Mouse (Mus musculus) 3T3-L1 (cell line): ENCODE data around the gene Zfp467.

Experiments used
- DNase-seq: peaks from one replicate; pipeline ENCODE4 v3.0.0-alpha.2; 2015; ENCODE audit warnings: low read depth, low spot score

Gene Zfp467

DNA sequence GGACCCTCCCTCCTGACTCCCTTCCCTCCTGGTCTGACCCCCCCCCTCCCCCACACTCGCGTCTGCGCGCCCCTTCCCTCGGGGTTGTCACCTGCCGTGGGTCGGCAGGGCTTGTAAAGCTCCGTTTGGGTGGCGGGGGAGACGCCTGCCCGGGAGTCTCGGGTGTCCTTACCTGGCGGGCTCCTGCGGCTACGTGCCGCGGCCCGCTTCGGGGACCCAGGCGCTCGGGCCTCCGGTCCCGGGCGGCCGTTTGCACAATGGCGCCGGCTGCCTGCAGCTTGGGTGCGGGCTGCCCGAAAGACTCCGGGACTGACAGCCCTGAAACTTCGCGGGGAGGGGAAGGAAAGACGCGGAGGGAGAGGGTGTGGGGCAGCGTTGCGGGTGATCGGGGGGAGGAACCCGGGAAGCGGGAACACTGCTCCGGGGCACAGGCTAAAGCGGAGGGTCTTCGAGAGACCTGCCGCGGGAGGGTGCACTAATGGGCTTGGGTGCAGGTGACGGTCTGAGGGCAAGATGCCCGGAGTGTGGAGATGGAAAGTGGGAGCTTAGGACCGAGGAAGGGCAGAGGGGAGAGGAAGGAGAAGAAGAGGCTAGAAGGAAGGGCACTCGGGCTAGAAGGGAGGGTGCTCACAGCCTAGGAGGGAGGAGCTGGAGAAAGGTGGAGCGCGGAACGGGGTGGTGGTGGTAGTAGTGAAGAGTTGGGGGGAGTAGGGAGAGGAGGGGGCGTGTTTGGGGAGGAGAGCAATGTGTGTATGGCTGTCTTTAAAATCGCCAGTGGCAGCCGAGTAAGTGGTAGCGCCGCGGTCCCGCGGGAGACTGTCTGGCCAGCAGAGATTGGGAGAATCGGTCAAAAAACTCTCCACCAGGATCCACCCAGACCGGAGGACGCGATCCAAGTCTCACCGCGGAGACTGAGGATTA, at the start of gene Zfp467:
Gene Zfp467, minus strand, starts transcription at position 645 of the 921 bp plus-strand sequence.
- no peak for DNase-seq

DNA sequence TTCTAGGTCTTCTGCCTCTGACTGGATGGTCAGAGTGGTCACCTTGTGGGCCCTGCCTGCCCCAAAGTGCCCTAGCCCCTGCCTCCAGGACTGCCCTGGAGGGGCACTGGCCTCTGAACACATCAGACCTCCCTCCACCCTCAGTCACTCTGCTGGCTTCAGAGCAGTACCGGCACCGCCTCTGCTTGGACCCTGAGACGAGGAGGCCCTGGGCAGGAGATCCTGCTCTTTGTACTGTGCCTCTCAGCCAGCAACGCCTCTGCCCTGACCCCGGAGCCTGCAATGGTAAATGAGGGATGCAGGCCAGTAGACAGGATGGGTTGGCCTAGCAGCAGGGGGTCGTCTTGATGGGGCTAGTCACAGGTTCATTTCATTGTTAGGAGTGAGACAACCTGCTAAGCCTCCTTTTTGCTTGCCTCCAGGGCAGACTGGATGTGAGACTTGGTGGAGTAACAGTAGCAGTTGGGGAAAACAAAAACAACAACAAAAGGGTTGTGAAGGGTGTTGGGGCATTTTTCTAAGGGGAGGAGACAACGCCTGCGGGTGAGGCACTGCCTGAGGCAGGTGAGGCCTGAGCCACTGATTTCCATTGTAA, 47.6 kb upstream of the Zfp467 start:
- DNase-seq = no peak

DNA sequence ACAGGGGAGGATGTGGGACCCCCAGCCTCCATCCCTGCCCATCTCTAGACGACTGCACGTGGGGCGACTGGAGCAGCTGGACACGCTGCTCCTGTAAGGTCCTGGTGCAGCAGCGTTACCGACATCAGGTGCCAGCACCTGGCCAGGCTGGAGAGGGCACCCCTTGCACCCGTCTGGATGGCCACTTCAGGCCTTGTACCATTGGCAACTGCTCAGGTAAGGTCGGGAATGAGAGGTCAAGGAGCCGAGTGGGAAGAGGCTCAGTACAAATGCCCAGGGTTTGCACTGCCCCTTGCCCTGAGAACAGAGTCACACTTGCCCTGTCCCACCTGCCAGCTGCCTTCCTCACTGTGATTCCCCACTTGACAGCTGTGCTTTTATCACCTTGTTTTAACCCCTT, 45.7 kb upstream of the Zfp467 start:
- DNase-seq = no peak

DNA sequence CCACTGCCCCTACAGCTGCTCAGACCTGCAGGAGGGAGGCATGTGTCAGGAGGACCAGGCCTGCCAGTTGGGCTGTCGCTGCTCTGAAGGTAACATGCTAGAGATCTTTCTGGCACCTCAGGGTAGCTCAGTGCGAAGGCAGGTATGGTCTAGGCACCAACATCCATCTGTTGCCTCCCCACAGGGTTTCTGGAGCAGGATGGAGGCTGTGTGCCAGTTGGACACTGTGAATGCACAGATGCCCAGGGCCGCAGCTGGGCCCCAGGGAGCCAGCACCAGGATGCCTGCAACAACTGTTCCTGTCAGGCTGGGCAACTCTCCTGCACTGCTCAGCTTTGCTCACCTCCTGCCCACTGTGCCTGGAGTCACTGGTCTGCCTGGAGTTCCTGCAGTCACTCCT, 44.1 kb upstream of the Zfp467 start:
- no peak for DNase-seq

DNA sequence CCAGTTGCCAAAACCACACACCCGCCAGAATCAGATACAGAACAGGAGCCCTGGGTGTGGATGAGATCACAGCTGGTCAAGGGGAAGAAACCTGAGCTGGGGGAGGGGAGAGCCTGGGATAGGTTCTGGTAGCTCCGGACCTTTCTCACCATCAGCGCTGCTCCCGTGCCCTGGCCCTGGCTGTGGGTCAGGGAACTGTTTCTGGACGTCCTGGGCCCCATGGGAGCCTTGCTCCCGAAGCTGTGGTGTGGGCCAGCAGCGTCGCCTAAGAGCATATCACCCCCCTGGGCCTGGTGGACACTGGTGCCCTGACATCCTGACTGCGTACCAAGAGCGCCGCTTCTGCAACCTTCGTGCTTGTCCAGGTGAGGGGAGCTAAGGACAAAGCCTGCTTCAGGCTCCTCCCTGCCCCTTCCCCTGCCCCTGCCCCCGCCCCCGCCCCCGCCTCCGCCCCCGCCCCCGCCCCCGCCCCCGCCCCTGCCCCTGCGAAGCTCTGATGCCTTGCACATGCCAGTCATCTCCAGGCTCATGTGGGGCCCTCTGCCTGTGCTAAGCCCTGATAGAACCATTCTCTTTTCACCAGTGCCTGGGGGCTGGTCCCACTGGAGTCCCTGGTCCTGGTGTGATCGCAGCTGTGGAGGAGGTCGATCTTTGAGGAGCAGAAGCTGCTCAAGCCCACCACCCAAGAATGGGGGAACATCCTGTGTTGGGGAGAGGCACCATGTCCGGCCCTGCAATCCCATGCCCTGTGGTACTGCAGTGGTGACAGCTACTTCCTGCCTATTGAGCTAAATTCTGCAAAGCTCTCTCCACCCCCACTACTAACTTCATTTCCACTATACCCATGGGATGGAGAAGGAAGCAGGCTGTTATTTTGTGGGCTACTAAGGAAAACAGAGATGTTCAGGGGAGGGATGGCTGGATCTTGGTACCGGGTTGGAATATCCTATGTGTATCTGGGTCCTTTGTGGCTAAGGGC, 42.4 kb upstream of the Zfp467 start:
- DNase-seq = peak; percentile 46

DNA sequence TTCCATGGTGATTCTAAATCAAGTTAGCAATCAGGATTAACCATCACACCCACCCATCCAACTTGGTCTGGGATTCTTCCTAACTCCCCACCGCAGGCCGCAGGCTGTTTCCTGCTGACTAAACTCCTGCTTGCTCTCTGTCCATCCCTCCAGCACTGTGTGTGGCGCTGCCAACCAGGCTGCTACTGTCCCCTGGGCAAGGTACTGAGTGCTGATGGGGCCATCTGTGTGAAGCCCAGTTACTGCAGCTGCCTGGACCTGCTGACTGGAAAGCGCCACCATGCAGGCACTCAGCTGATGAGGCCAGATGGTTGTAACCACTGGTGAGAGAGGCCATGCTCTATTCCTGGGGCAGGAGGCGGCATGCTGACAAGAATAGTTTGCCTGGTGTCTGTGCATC, 36.9 kb upstream of the Zfp467 start:
- DNase-seq = no peak

DNA sequence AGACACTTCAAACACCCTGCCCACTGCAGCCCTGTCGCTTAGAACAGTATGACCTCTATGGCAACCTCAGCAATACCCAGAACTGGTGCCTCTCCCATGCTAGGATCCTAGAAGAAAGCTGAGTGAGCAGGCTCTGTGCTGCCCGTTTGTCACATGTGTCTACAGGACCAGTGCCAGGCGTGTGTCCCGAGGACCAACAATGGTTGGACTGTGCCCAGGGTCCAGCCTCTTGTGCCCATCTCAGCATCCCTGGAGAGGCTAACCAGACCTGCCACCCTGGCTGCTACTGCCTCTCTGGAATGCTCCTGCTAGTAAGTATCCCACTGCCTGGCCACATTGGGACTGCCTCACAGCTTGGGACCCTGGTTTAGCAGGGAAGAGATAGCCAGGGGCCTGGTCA, 32.8 kb upstream of the Zfp467 start:
- no peak for DNase-seq

DNA sequence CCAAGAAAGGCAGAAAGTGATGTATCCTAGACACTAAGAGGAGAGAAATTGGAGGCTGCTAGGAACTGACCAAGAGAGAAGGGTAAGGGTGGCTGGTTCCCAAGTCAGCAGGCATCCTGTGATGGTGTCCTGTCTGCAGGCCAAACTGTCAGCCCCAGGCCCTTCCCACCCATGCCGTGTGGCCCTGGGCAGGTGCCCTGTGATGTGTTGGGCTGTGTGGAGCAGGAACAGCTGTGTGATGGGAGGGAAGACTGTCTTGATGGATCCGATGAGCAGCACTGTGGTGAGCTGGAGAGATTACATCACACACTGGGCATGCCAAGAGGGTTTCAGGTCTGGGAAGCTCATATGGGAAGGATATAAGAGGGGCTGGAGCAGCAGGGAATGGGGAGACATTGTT, 25.1 kb upstream of the Zfp467 start:
- no peak for DNase-seq

DNA sequence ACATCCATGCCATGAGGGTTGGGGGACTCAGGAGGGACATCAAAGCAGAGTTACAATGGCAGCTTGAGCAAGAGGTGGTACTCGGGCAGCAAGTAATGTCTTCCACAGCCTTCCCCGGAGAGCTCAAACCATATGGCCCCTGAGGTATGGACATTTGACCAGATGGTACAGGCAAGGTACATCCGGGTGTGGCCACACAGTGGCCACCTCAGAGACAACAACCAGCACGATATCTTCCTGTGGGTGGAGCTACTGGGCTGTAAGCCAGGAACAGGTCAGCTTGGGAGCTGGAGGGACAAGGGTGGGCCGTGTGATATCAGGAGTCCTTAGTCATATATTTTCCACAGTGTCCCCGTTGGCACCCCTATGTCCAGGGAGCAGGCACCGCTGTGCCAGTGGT, 21.9 kb upstream of the Zfp467 start:
- no peak for DNase-seq

DNA sequence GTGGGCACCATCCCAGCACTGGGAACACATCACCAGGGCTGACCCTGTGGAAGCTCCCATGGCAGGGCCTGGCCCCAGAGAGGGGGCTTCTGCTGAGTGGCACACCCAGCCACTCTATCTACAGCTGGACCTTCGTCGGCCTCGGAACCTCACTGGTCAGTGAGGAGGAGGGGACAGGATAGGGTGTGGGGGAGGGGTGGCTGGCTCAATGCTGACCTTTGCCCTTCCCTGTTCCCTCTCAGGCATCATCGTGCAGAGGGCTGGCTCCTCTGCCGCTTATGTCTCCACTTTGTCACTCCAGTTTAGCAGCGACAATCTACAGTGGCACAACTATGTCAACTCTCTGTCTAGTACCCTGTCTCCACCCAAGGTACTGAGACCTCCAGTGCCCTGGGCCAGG, 21.1 kb upstream of the Zfp467 start:
- DNase-seq = no peak

DNA sequence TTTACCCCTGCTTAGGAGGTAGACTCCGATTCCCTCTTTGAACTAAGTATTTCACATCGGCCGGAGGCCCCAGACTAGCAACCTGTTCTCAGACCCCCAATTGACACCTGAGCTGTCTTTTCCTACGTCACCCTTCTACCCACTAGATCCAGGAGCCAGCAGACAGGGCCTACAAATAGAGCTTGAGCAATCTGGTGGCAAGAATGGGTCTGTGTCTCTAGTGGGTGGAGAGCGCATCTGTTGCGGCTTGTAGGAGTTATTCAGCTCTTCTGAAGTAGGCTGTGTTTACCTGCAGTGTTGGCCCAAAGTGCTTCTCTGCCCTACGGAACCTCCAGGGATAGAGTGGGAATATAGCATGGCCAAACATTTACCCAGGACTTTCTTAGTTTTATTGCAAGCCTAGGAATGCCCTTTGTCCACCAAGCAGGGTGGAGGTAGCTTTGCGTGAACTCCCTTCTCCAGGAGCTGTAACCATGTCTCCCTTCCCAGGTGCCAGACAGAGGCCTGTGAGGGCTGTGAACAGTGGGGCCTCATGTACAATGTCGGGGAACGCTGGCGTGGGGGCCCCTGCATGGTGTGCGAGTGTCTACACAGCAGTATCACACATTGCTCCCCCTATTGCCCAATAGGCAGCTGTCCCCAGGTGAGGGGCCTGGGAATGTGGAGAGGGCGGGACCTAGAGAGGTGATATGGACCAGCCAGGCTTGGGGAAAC, 19.5 kb upstream of the Zfp467 start:
- no peak for DNase-seq

DNA sequence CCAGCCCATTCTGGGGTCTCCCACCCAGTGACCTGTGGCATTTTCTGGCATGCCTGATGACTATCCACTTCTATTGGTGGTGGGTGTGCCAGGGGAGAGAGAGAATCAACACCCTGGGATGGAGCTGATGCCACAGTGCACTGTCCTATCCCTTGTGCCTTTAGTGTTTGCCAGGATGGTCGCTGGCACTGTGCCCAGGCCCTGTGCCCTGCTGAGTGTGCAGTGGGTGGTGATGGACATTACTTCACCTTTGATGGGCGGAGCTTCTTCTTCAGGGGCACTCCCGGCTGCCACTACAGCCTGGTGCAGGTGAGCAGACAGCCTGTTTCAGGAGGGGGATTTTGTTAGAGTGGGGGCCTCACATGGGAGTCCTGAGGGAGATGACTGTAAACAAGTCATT, 7.1 kb upstream of the Zfp467 start:
- DNase-seq = no peak

DNA sequence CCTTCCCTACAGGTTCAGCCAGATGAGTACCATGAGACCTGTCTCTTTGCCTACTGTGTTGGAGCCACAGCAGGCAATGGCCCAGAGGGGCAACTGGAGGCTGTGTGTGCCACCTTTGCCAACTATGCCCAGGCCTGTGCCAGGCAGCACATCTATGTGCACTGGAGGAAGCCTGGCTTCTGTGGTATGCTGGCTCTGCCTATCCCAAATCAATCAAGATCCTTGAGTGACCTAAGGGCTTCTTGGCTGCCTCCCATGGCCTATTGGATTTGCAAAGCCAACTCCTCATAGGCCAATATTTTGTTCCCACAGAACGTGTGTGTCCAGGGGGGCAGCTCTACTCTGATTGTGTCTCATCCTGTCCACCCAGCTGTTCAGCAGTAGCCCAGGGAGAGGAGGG, 6.5 kb upstream of the Zfp467 start:
- no peak for DNase-seq

DNA sequence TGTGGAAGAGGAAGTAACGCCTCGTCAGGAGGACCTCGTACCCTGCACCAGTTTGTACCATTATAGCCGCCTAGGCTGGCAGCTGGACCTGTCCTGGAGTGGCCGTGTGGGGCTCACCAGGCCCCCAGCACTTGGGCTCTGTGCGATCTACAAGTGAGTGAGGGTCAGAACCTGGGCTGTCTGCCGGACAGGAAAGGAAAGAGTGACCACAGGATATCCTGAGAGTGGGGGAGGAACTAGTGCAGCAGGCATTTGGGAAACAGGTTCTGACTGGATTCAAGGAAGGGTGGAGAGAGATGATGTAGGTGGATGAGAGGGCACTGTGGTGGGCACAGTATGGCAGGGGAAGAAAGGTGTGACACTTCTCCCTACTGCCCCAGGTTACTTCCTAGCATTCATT, 2.9 kb upstream of the Zfp467 start:
- no peak for DNase-seq

DNA sequence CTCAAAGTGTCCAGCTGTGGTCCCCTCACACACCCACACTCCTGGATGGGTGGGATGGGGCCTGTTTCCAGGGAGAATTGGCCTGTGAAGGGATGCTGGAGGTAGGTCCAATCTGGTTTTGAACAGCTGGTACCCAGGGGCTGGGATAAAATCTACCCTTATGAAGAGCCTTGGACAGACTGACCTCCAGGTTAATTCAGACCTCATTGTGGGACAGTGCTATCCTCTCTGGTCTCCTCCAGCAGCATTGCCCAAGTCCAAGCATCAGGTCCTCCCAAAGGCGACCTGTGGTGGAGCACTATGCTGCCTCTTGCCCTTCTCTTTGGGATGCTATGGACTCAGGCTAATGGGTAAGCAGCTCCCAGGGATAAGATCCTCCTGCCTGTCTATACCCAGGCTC, 2.3 kb upstream of the Zfp467 start, which contains the start of gene Sspo:
Gene Sspo, plus strand, starts transcription at position 301 of the 400 bp plus-strand sequence.
- DNase-seq = no peak

DNA sequence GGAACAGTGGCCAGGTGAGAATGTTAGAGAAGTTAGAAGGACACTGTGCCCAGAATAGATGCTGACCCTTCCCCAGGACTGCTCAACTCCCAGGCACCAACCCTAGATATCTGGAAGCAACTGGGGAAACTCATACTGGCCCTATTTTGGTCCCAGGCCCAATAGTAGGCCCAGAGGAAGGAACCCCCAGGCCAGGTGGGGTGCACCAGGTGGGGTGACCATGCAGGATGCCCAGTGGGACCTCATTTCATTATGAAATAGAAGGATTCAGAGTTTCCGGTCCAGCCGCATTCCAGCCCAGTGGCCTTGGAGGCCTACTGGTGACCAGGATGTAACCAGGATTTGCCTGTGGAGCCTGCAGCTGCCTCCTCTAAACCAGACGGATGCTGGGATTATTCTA, 1.3 kb upstream of the Zfp467 start:
- DNase-seq = no peak

DNA sequence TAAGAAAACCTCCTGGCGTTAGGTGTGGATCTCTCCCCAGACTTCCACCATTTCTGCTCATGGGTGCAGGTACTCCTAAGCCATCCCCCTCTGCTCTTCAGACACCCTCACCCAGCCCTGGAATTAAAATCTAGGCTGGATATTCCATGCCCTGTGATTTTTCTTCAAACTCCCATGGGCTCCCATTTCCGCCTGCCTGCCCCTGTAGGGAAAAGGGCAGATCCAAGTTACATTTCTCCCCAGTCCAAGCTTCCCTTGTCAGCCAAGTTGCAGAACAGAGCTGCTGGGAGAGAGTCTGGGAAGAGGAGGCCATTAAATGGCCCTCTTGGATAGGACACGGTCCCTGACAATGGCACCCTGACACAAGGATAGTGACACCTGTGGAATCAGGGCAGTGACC, 631 bp upstream of the Zfp467 start:
- DNase-seq = no peak

DNA sequence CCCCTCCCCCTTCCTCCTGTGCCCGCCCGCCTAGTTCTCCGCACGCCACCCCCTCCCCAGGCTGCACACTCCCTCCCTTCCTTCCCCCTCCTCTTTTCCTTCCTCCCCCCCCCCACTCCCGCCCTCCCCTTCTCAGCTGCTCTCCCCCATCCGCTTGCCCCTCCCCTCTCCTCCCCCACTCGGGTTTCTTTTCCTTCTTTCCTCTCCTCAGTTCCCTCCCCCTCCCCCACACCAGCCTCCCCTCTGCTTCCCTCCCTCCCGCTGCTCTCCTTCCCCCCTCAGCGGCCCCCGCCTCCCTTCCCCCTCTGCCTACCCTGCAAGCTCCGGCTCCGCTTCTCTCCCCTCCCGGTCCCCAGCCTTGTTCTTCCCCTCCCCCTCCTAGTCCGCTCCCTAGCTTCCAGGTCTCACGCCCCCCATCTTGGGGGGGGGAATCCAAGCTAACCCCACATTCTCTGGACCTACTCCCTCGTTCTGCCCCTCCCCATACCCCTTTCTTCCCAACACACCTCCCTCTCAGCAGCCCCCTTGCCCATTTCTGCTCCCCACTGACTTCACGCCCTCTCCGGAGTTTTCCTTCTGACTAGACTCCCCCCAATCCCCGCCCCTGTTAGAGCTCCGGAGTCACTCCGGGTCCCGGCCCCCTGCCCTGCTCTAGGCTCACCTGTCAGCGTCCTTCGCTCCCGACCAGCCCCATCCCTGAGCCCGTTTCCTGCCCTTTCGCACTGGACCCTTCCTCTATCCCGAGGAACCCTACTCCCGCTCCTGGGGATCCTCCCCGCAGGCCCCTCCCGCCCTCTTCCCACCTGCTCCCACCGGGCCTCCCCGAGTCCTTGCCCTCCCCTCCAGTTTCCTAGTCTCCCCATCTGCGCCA, 1.1 kb downstream of the Zfp467 start:
- DNase-seq = peak; percentile 50

DNA sequence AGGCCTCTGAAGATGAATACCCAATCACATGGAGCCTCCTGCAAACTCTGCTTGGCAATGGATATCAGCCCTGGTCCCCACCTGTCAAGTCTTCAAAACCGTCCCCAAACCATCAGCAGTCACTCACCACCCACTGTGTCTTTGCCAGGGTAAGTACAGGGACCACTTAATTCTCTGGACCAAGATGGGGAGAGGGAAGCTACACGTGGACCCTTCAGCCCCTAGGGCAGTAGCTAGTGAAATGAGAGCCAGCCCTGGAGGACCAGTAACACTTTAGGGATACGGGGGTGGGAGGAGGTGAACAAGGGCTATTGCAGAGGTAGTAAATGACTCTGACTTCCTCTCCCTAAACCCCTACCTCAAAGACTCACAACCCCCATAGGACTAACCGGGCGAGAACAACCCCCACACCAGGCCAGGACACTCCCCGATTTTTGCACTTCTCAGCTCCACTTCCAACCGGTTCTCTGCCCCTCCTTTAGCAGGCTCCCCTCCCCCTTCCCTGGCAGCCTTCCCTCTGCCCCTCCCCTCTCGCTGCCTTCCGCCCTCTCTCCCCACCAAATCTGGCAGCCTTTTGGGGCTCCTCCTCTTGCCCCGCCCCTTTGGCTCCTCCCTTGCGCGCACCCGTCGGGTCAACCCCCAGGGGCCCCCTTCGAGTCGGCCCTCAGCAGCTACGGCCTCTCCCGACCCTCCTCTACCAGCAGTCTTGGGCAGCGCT, 1.9 kb downstream of the Zfp467 start:
- DNase-seq = peak; percentile 68
